Mouse (Mus musculus) lung, embryonic 14.5 days (tissue): ENCODE measurements around the gene Kti12. TPM values are rescaled to one million over a fixed set of nuclear protein-coding genes. Genes with fewer than 3 reads are reported as not detected.

Experiments
- ATAC-seq: fragments of 200-750 bp; cut with Nextera tagmentation; 2 replicates; pipeline ENCODE4 v1.8.0; 2017; ENCODE audit warnings: mild to moderate bottlenecking, moderate TSS enrichment, moderate library complexity; ENCODE audit not compliant: insufficient read depth
- DNase-seq: peaks from one replicate; pipeline ENCODE4 v3.0.0-alpha.2; 2015
- H3K27ac ChIP-seq: fragments of 300-500 bp; sonication (generic); 2 replicates; pipeline ENCODE4 v1.5.1; 2014; ENCODE audit warnings: low read depth, mild to moderate bottlenecking, moderate library complexity
- H3K27me3 ChIP-seq: fragments of 300-500 bp; sonication (generic); 2 replicates; pipeline ENCODE4 v1.6.1; 2014; ENCODE audit warnings: low read length, control low read depth; ENCODE audit not compliant: insufficient read depth
- H3K36me3 ChIP-seq: fragments of 300-500 bp; sonication (generic); 2 replicates; pipeline ENCODE4 v1.6.1; 2014; ENCODE audit warnings: control low read depth; ENCODE audit not compliant: insufficient read depth
- H3K4me1 ChIP-seq: fragments of 300-500 bp; sonication (generic); 2 replicates; pipeline ENCODE4 v1.6.1; 2014; ENCODE audit warnings: antibody characterized with exemption, control low read depth; ENCODE audit not compliant: insufficient read depth
- H3K4me2 ChIP-seq: fragments of 300-500 bp; sonication (generic); 2 replicates; pipeline ENCODE4 v1.6.1; 2014; ENCODE audit warnings: mild to moderate bottlenecking
- H3K4me3 ChIP-seq: fragments of 300-500 bp; sonication (generic); 2 replicates; pipeline ENCODE4 v1.5.1; 2014; ENCODE audit warnings: low read depth, low read length
- H3K9ac ChIP-seq: fragments of 300-500 bp; sonication (generic); 2 replicates; pipeline ENCODE4 v1.6.1; 2014
- H3K9me3 ChIP-seq: fragments of 300-500 bp; sonication (generic); 2 replicates; pipeline ENCODE4 v1.6.1; 2016; ENCODE audit warnings: low read depth, low read length, control low read depth
- CTCF ChIP-seq: IDR thresholded peaks from 2 replicates; pipeline ENCODE4 v1.5.1; 2016; ENCODE audit warnings: antibody characterized with exemption, low read depth
- WGBS: fragments of 180-500 bp; shearing (Covaris S2); extraction: QIAGEN DNeasy Blood & Tissue Kit; methylation state at CpG from one replicate; pipeline ENCODE4 v1.1.7; 2014; 5-methylcytosine and 5-hydroxymethylcytosine counted together
- polyA plus RNA-seq: library from polyadenylated mRNA; unstranded; fragments of >200 nt; fragmentation: Nextera tagmentation; extraction: Ambion mirVana; gene quantifications from 2 replicates; pipeline ENCODE4 v1.2.1, GENCODE M21; 2014

Gene Kti12
- 57.4 and 62.8 TPM in 2 replicates for polyA plus RNA-seq

DNA sequence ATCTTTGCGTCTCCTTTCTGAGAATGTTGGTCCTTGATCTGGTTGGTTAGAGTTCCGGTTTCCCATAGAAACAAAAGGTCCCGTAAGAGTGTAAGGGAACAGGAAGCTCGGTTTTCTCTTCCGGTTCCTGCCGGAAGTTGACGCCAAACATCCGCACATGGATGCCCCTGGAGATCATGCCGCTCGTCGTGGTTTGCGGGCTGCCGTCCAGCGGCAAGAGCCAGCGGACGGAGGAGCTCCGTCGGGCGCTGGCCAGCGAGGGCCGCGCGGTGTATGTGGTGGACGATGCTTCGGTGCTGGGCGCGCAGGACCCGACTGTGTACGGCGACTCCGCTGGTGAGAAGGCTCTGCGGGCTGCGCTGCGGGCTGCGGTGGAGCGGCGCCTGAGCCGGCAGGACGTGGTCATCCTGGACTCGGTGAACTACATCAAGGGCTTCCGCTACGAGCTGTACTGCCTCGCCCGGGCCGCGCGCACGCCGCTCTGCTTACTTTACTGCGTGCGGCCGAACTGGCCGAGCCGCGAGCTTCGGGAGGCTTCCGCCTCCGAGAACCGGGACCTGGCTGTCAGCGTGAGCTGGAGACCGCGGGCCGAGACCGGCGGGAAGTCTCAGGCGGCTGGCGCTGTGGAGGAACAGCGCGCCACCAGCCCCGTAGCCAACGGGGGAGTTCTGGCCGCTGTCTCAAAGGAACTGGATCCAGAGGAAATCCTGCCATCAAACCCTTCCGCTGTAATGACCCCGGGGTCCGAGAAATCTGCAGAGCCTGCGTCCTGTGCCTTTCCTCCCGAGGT lies at the start of gene Kti12:
Gene Kti12, plus strand, starts transcription at position 71 of the 790 bp plus-strand sequence.
- Histone ChIP-seq H3K4me2 (peak within 1 kb of the TSS; percentile 93), H3K27ac (peak within 1 kb of the TSS; percentile 95), H3K27me3 (no peaks in the 10 kb centered on the region), H3K9me3 (no peaks in the 10 kb centered on the region), H3K9ac (peak within 1 kb of the TSS; percentile 81), H3K36me3 (peaks cover 18% of the 10 kb centered on the region), H3K4me3 (peak within 1 kb of the TSS; percentile 83), H3K4me1 (peaks cover 17% of the 10 kb centered on the region)
- WGBS, result under 1% methylated on average over 77 of the region's 77 CpGs
- ATAC-seq, result peak; percentile 82
- no peak for TF ChIP-seq CTCF
- peak; percentile 94 for DNase-seq

DNA sequence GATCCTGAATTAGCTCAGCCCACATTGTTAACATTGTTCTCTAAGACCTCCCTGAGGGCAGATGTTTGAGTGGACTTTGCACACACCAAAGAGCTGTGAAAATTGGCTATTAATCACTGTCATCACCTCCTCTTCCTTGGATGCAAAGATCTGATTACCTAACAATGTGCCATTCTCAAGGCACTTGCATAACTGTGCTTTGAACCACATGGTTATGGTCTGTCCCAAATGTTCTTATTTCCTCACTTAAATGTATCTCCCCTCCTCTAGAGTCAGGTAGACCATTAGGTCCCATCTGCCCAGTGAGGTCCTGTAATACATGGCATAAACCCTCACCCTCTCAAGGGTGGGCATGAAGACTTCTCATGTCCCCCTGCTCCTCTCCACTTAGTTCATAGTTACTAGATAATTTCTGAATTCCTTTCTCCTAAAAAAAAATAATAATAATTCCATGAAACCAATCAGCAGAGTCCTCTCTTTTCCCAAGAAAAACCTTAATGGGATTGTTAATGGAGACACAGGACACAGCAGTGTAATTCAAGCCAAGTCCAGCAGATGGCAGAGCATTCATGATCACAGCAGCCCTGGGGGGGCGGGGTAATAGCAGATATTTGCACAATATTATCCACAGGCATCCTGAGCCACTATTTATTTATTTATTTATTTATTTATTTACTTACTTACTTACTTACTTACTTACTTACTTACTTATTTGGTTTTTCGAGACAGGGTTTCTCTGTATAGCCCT lies 49.3 kb upstream of the Kti12 start:
- ATAC-seq (peak; percentile 65; the same call in 1 of the 2 replicates), DNase-seq (peak; percentile 89)
- peak; percentile 77 for TF ChIP-seq CTCF
- Histone ChIP-seq H3K4me1 (no peaks in the 10 kb centered on the region), H3K36me3 (no peaks in the 10 kb centered on the region), H3K27me3 (no peaks in the 10 kb centered on the region), H3K9ac (no peak overlapping the region), H3K9me3 (no peaks in the 10 kb centered on the region), H3K4me3 (no peak overlapping the region), H3K4me2 (no peak overlapping the region), H3K27ac (no peak overlapping the region)
- WGBS, result 54% methylated on average over 2 of the region's 2 CpGs

GRCm38 (mm10) chr4:108803535-108803934 lies 44.0 kb upstream of the Kti12 start:
- Histone ChIP-seq H3K36me3 (no peaks in the 10 kb centered on the region), H3K27ac (no peak overlapping the region), H3K4me1 (no peaks in the 10 kb centered on the region), H3K4me2 (no peak overlapping the region), H3K27me3 (no peaks in the 10 kb centered on the region), H3K9me3 (no peaks in the 10 kb centered on the region), H3K9ac (no peak overlapping the region), H3K4me3 (no peak overlapping the region)
- TF ChIP-seq CTCF, result no peak
- no peak for DNase-seq
- WGBS, result 74% methylated on average over 2 of the region's 2 CpGs
- ATAC-seq, result no peak

DNA sequence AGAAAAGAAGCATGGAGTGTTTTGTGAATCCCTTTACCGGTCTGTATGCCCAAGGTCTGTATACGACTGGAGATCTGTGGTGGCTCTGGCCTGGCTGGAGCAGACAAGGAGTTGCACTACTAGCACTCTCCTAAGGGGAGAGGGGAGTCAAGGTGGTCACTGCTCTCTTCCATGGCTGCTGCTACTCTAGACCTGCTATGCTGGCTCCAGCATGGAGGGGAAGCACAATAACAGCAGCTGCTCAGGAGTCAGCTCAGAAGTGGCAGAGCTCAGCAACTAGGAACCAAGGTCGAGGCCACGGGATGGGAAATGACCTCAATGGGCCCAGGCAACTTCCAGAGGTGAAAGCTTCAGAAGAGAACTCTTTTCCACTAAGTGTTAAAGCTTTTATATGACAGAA lies 36.4 kb upstream of the Kti12 start:
- no peak overlapping the region for H3K4me2 ChIP-seq
- H3K27ac ChIP-seq, result no peak overlapping the region
- no peaks in the 10 kb centered on the region for H3K9me3 ChIP-seq
- H3K4me3 ChIP-seq, result no peak overlapping the region
- DNase-seq, result no peak
- H3K4me1 ChIP-seq, result no peaks in the 10 kb centered on the region
- H3K36me3 ChIP-seq, result peaks cover 8% of the 10 kb centered on the region
- no peak for ATAC-seq
- 52% methylated on average over 4 of the region's 4 CpGs for WGBS
- no peaks in the 10 kb centered on the region for H3K27me3 ChIP-seq
- H3K9ac ChIP-seq, result no peak overlapping the region
- TF ChIP-seq CTCF, result no peak

GRCm38 (mm10) chr4:108811550-108811949 lies 36.0 kb upstream of the Kti12 start:
- Histone ChIP-seq H3K9me3 (no peaks in the 10 kb centered on the region), H3K4me1 (no peaks in the 10 kb centered on the region), H3K4me2 (no peak overlapping the region), H3K27ac (no peak overlapping the region), H3K9ac (no peak overlapping the region), H3K36me3 (peaks cover 8% of the 10 kb centered on the region), H3K4me3 (no peak overlapping the region), H3K27me3 (no peaks in the 10 kb centered on the region)
- ATAC-seq (no peak; the same call in 1 of the 2 replicates), DNase-seq (no peak)
- WGBS, result 66% methylated on average over 6 of the region's 6 CpGs
- no peak for TF ChIP-seq CTCF

DNA sequence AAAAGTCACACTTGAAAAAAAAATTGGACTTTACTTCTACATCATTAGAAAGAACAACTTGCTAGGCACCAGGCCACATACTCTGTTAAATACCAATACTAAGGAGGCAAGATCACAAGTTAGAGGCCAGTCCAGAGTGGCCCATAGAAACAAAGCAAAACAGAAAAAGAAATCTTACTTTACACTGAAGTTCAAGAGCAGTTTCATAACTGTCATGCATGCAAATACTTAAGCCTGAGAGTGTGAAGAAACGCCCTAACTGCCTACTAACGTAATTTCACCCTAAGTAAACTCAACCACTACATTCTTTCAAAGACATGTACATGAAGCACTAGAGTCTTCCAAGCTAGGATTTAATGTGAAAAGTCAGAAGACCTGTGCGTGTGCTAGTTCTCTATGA lies 21.9 kb upstream of the Kti12 start:
- ATAC-seq (no peak), DNase-seq (no peak)
- Histone ChIP-seq H3K4me1 (no peaks in the 10 kb centered on the region), H3K27me3 (no peaks in the 10 kb centered on the region), H3K4me2 (no peak overlapping the region), H3K4me3 (no peak overlapping the region), H3K9ac (no peak overlapping the region), H3K36me3 (peaks cover 88% of the 10 kb centered on the region), H3K9me3 (no peaks in the 10 kb centered on the region), H3K27ac (no peak overlapping the region)
- TF ChIP-seq CTCF, result no peak
- WGBS, result 89% methylated on average over 3 of the region's 3 CpGs

DNA sequence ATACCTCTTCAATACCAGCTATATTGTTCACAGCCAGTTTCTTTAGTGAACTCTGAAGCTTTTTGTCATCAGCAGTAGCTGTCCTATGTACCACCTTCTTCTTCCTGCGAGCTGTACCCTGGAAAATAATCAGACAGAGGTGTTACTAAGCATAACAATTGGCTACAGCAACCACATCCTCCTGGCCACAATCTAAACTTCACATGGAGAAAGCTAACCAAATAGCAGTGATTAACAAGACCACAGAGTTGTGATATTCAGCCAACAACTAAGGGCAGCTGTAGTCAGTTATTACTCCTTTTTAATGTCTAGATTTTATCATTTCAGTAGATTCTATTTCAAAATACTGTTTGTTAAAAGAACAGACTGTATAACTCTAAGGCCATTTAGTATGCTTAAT lies 21.5 kb upstream of the Kti12 start:
- Histone ChIP-seq H3K9ac (no peak overlapping the region), H3K4me3 (no peak overlapping the region), H3K4me1 (no peaks in the 10 kb centered on the region), H3K27me3 (no peaks in the 10 kb centered on the region), H3K27ac (no peak overlapping the region), H3K4me2 (no peak overlapping the region), H3K36me3 (peaks cover 84% of the 10 kb centered on the region), H3K9me3 (no peaks in the 10 kb centered on the region)
- WGBS, result 81% methylated on average over 1 of the region's 1 CpGs
- TF ChIP-seq CTCF, result no peak
- DNase-seq (no peak), ATAC-seq (no peak)
